Mouse (Mus musculus) spleen, adult 12 weeks (tissue): ENCODE data around the gene Pf4.

Experiments used
- DNase-seq: peaks from one replicate; pipeline ENCODE4 v3.0.0; 2022; ENCODE audit warnings: low spot score

The Pf4 gene

DNA sequence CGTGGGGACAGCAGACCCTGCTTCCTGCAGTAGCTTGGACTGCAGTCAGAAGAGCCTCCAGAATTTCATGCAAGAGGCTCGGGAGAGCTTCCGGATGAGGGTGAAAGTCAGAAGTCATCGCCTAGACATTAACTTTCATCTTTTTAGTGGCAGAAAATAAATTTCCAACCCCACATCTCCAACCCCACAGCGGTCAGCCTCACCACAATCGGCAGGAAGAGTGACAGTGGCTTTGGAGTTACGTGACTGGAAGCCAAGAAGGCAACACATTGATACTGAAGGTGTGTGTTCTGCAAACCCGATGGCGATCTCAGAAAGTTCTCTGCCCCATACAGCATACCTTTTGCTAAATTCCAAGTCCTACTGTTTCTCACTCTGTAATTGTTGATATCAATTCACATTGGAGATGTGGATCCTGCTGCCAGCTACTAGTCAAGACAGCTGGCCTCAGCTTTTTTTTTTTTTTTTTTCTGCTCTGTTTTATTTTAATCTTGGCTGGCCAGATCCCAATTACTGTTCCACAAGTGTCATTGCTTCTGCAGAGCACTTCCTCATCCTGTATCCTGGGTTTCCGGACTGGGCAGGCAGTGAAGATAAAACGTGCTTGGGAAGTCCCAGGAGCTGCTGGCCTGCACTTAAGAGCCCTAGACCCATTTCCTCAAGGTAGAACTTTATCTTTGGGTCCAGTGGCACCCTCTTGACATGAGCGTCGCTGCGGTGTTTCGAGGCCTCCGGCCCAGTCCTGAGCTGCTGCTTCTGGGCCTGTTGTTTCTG, at the start of gene Pf4:
TSS of gene Pf4 (plus strand) at position 556 of the 774 bp plus-strand sequence.
- DNase-seq: no peak

DNA sequence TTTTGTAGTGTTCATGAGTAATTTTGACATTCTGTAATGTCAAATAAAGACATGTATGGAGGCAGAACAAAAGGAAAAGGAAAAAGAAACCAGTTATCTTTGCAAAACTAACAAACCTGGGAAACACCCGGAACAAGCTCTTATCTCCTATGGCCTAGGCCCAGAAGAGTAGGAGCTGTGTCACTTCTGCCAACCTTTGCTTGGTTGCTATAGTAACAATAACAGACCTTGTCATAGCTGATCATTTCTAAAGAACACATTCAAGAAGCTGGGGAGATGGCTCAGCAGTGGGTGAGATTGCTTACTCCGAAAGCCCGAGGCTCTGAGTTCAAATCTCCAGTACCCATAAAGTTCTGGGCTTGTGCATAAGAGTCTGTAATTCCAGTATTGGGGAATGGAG, 49.6 kb upstream of the Pf4 start:
- no peak for DNase-seq

DNA sequence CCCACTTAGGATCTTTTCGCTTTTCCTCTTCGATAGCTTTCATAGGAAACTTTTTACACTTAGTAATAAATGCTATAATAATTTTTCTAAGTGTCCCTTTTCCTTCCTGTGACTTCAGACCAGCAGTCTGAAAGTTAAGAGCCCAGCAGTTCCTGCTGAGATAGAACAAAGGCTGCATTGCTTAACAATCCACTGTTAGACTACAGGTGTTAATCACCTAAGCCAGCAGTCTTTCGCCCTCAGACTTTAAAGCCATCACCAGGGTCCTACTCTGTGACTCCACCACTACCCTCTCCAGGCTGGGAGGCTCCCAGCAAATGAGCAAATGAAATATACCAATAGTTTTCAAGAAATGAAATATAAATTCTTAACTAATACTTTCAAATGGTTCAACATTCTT, 44.0 kb upstream of the Pf4 start:
- DNase-seq: no peak

DNA sequence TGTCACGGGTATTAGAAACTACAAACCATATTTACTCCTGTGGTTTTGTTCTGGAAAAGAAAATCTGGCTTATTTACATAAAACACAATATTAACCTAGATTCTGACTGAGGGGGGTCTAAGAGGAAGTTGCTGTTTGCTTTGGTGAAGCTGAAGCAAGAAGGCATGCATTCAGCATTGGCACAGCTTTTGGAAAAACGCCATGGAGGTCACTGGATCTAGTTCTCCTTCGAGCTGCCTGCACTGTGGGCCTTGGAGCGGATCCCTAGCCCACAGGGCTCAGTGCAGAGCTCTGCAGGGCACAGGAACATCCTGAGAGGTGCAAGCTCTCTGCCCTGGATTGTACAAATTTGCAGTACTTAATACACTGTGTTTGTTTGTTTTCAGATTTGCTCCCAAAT, 40.8 kb upstream of the Pf4 start:
- no peak for DNase-seq

- peak; percentile 1 for DNase-seq
Observed at GRCm38 (mm10) chr5:90742029-90742428, 30.2 kb upstream of the Pf4 start.

GRCm38 (mm10) chr5:90753934-90754333, 18.3 kb upstream of the Pf4 start:
- DNase-seq: no peak

- no peak for DNase-seq
Observed at GRCm38 (mm10) chr5:90758020-90758605, 14.1 kb upstream of the Pf4 start.

DNA sequence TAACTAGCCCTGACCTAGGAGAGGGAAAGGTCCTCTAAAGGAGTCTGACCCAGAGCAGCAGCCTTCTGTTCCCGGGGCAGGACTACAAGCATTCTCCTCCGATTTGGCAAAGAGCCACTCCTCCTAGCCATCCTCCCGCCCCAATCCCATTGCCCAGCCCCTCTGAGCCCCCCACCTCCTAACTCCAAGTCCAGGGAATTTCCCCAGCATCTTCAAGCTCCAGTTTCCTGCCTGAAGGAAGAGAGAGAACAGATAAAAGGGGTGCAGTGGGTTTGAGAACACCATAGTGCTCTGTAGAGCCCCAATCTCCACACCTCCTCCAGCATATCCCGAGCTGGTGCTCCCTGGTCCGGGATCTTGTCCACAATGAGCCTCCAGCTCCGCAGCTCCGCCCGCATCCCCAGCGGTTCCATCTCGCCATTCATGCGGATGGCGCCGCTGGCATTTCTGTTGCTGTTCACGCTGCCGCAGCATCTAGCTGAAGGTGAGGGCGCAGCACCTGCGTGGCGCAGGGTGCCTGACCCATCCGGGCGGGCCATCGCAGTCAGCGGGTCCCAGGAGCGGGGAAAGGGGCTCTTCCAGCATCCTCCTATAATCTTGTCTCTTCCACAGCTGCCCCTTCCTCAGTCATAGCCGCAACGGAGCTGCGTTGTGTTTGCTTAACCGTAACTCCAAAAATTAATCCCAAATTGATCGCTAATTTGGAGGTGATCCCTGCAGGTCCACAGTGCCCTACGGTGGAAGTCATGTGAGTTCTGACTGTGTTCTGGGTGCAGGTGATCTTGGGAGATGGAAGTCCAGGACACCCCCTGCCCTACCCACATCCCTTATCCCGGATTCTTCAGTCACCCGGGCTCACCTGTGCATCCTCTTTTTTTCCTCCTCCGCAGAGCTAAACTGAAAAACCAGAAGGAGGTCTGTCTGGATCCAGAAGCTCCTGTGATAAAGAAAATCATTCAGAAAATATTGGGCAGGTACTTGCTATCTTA, 12.9 kb upstream of the Pf4 start, which contains the start of gene Cxcl5:
TSS of gene Cxcl5 (plus strand) at position 284 of the 989 bp plus-strand sequence.
- DNase-seq: no peak

DNA sequence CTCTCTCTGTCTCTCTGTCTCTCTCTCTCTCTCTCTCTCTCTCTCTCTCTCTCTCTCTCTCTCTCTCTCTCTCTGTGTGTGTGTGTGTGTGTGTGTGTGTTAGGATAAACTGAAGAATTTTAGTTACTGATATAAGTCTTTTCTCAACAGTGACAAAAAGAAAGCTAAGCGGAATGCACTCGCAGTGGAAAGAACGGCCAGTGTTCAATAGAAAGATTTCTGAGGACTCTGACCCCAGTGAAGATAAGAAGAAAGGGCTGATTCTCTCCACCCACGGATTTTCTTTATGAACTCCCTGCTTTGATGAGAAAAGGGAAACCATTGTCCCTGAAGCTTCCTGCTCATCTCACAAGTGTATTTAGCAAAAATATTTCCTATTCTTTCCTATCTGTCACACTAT, 11.9 kb upstream of the Pf4 start:
- no peak for DNase-seq

DNA sequence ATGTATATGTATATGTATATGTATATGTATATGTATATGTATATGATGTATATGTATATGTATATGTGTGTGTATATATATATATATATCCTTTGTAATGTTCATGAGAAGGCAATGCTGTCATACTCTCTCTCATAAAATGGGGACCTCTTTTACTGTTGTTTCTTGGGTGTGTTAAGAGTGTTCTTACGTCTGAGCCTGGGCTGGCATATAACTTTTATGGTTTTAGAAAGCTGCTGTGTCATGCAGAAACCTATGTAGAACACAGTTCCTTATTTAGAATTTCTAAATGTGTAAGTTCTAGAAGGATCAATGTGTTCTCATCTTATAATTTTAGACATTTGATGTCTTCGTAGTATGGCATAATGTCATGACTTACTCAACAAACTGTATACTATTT, 11.4 kb upstream of the Pf4 start:
- DNase-seq: no peak

DNA sequence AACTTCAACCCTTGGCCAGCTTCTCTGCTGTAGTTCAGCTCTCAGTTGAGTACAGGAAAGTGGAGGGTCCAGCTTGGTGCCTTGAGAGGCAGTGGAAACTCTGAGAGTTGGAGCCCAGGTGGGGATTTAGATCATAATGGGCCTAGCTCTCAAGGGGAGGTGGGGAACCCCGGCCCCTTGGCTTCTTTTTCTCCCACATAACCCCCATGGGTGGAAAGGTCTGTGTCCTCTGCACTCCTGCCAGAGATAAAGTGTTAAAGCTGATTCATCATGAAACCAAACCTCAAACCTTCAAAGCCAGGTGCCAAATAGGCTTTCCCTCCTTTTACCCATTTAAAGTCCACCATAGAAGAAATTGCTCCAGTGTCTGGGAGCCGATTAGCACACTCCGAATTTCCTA, 10.4 kb upstream of the Pf4 start:
- no peak for DNase-seq

GRCm38 (mm10) chr5:90763912-90764665, 8.1 kb upstream of the Pf4 start:
- DNase-seq: no peak

- no peak for DNase-seq
Observed at GRCm38 (mm10) chr5:90765821-90766606, 6.2 kb upstream of the Pf4 start.

DNA sequence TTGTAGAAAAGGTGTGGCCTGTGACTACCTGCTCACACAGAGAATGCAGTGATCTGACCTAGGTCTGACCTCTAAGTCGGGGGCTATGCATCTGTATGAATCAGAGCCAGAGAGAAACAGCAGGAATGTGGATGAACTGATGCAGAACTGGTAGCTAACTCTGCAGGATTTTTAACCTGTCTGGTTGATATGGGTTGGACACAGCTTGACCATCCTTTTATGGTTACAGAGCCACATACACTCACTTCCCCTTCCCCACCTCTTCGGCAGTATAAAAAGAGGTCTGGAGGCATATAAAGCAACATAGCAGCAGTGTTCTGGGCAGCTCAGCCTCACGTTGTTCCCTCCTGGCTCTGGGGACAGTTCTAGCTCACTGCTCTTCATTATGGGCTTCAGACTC, 4.0 kb upstream of the Pf4 start, which contains the start of gene Ppbp:
TSS of gene Ppbp (plus strand) at position 301 of the 400 bp plus-strand sequence.
- no peak for DNase-seq

- no peak for DNase-seq
Observed at GRCm38 (mm10) chr5:90771369-90771768, 866 bp upstream of the Pf4 start.

GRCm38 (mm10) chr5:90775562-90775961, 3.3 kb downstream of the Pf4 start:
- no peak for DNase-seq

- DNase-seq: no peak
Observed at GRCm38 (mm10) chr5:90777621-90778020, 5.4 kb downstream of the Pf4 start.

DNA sequence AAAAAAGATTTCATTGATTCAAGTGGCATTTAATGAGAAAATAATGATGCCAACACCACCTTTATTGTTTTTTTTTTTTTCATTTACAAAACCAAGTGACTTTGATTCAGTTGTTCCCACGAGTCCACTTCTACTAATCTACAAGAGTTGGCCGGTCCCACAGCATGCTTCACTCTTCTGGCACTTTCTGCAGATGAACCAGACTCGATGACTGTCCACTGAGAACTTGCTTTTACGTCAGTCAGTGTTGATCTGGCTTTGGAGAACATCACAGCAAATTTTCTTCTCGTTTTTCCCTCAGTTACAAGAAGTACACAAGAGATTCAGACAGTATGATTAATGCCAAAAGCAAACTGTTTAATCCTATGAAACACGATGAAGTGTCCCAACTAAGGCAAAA, 6.6 kb downstream of the Pf4 start:
- DNase-seq: no peak

- DNase-seq: no peak
Observed at GRCm38 (mm10) chr5:90783697-90784096, 11.5 kb downstream of the Pf4 start.

DNA sequence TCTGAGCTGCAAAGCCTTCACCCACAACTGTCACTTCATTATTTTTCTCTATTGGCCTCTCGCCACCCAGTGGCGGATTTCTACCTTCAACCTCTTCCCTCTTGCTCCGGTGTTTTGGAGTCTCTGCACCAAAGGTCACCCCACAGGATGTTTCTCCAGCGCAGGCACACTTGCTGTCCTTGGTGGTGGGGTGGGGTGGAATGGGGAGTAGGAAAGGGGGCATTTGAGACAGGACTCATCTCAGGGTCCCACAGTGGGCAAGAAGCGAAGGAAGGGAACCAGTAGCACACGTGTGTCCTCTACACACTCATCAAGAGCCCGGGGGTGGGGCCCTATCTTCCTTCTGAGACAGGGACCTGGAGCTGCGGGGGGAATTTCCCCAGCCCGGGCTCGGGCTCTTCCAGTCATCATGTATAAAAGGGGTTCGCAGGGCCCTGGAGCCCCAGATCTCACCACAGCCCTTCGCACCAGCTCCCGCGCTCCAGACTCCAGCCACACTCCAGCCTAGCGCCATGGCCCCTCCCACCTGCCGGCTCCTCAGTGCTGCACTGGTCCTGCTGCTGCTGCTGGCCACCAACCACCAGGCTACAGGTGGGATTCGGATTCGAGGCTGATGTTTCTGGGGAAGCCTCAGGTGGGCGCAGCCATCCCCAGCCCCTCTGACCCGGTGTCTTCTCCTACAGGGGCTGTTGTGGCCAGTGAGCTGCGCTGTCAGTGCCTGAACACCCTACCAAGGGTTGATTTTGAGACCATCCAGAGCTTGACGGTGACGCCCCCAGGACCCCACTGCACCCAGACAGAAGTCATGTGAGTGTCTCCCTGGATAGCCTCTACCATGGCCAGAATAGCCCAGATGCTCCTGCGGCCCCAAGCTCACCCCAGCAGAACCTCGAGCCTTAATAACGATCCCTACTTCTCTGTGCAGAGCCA, 13.7 kb downstream of the Pf4 start, which contains the start of gene Cxcl3:
TSS of gene Cxcl3 (plus strand) at position 445 of the 930 bp plus-strand sequence.
- no peak for DNase-seq
